Mouse (Mus musculus) fibroblast of lung, adult 2 months (primary cell): ENCODE measurements around the gene Cep63.

Experiments
- DNase-seq: peaks from one replicate; pipeline ENCODE4 v3.0.0-alpha.2; 2011; ENCODE audit warnings: low read depth

The Cep63 gene

GRCm38 (mm10) chr9:102631589-102632147 lies 5.3 kb upstream of the Cep63 start:
- DNase-seq = no peak

- DNase-seq = no peak
Observed at GRCm38 (mm10) chr9:102629052-102629451, 2.7 kb upstream of the Cep63 start.

DNA sequence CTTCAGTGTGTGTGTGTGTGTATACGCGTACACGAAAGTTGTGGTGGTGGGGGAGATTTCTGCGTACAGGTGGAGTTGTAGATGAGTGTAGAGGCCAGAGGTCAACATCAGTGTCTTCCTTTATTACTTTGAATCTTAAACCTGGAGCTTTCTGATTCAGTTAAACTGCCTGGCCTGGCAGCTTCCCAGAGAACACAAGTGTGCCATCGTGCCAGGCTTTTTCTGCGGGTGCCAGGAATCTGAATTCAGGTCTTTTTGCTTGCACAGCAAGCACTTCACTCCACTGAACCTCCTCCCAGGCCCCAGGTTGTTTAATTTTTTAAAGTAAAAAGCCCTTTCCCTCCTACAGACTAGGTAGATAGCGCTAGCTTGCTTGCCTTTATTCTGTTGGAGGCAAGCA lies 1.1 kb upstream of the Cep63 start:
- no peak for DNase-seq

GRCm38 (mm10) chr9:102626839-102627225 lies 498 bp upstream of the Cep63 start:
- DNase-seq = no peak

DNA sequence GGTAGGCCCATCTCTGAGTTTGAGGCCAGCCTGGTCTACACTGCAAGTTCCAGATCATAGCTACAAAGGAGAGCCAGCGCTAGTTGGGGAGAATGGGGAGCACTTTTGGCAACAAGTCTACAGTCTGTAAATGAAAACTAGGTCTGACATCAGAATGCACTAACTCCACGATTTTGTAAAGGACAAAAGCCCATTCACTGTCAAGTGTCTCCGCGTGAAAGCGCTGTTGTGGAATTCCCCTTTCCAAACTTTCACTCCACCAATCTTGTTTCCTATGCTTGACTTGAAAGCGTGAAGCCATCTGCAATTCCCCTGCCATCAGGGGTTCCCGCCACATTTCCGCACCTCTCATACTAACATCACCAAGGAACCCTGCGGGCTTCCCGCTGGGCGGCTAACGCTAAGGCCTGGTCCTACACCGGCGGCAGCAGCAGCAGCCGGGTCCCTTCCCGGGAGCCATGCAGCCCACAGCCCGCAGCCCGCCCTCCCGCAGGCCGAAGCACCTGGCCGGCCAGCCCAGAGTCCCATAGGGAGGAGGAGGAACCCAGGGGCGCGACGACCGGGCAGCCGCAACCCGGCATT lies 842 bp downstream of the Cep63 start:
- no peak for DNase-seq

DNA sequence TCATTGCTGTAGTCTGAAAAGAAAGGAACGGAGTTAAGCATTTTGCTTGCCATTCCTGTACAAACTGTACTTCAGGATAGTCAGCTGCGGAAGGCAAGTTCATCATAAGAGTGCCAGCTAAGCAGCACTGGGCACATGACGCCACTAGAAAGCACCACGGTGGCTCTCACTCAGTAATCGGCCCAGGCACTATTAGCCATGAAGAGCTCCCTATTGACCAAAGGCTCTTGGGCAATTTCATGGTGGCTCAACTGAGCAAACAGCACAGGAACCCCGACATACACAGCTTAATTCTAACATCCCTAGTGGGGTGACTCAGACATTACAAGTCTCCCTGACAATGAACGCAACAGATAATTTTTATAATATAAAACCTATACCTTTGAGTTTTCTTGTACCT lies 2.8 kb downstream of the Cep63 start:
- no peak for DNase-seq

DNA sequence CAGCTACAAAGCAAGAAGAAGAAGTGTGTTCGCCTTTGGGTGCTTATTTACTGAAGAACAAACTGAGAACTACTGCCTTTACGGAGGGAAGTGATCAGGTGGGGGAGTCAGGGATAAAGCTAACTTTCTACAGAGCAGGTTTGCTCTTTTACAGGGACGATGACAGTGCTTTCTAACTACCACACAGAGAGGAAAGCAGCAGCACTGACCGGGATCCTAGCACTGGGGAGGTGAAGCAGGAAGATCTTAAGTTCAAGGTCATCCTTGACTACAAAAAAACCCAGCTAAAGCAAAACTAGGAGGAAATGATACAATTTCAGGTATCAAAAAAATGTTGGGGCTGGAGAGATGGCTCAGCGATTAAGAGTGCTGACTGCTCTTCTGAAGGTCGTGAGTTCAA lies 3.5 kb downstream of the Cep63 start:
- DNase-seq = no peak

- no peak for DNase-seq
Observed at GRCm38 (mm10) chr9:102622192-102622857, 4.0 kb downstream of the Cep63 start.

DNA sequence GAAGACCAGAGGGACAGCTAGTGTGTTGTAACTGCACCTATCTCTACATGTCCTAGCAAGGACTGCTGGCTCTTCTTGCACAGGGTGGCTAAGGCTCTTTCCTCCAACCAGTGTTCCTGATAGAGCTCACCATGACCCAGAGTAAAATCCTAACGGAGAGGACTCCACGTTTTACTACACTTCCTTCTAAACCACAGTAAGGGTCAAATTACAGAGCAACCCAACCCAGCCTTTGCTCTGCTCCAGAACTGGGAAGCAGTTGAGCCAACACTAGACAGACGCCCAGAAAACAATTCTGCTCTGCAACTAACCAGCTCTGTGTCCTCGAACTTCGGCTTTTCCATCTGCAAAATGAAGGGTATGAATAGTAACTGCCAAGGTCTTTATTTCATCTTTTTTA lies 4.9 kb downstream of the Cep63 start:
- no peak for DNase-seq

GRCm38 (mm10) chr9:102616267-102616666 lies 10.1 kb downstream of the Cep63 start:
- DNase-seq = no peak

DNA sequence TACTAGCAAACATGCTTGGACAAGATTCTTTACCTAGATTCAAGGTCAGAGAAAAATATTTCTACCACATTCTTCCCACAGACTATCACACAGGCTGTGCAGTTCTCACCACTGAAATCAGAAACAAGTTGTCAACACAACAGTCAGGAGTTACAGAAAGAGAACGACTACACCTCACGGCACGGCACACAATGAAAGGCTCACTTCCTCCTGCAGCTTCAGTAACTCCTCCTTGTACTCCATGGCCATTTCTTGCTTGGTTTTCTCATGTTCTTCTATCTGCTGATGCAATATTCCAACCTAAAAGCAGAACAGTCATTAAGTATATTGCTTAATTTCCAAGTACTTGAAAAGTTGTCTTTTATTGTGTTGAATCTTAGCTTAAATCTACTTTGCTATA lies 11.3 kb downstream of the Cep63 start:
- DNase-seq = no peak

GRCm38 (mm10) chr9:102609221-102609620 lies 17.1 kb downstream of the Cep63 start:
- no peak for DNase-seq

GRCm38 (mm10) chr9:102607471-102607870 lies 18.9 kb downstream of the Cep63 start:
- no peak for DNase-seq

GRCm38 (mm10) chr9:102605162-102605561 lies 21.2 kb downstream of the Cep63 start:
- DNase-seq = no peak

DNA sequence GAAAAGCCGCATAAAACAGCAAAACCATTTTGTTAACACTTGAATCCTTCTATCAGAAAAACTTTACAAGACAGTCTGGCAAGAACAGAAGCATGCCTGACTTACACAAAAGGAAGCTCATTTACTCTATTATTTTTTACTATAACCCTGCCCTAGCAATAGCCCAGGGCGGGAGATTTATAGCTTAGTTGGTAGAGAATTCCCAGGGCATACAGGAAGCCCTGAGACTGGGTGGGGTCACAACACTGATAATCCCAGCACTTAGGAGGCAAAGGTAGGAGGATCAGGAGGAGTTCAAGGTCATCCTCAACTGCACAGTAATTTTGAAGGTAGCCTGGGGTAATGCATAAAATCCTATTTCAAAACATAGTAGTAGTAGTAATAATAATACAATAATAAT lies 24.7 kb downstream of the Cep63 start:
- DNase-seq = no peak

DNA sequence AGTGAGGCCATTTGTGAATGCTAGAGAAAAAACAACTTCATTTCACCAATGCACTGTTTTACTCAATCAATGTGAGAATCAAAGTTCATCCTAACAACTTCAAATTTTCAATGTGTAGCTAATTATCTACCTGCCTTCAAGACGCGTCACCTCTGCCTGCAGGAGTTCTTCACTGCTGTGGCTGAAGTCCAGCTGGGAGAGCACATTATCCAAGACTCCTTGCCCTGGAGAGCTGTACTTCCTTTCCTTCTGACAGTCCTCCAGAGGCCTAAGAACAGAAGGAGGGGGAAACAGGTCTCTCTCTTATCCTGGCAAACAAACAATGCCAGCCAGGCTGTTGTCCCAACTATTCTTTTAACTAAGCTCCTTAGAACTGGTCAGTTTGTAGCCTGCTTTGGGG lies 25.1 kb downstream of the Cep63 start:
- no peak for DNase-seq

GRCm38 (mm10) chr9:102595662-102596436 lies 30.5 kb downstream of the Cep63 start:
- DNase-seq = no peak

DNA sequence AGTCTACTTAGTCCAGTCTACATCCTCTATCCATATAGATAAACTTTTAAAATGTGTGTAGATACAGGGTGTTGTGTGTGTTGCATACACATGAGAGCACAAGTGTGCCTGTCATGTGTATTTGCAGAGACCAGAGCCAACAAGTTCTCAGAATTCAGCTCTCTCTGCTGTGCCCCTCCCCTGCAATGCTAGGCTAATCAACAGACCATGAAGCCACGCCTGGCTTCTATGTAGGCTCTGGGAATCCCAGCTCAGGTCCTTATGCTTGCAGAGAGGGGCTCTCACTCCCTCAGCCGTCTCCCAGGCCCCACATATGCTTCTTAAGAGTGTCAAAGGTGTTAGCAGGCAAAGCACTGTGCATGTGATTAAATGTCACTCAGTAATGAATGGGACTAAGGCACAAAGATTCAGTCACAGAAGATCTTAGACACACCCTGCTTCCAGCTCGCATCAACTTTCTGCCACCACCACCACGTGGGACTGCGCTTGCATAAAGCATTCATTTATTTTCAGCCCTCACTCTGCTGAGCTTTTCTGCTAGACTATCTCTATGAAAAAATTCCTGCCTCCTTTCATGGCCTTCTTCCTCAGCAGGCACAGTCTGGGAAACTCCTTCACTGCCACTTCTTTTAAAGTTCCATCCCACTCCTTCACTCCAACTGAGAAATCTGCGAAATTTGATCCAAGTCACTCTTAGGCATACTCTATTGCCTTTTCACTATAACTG lies 31.5 kb downstream of the Cep63 start:
- no peak for DNase-seq

GRCm38 (mm10) chr9:102587347-102587746 lies 39.0 kb downstream of the Cep63 start:
- no peak for DNase-seq

- no peak for DNase-seq
Observed at GRCm38 (mm10) chr9:102581921-102582469, 44.3 kb downstream of the Cep63 start.

GRCm38 (mm10) chr9:102577480-102577879 lies 48.9 kb downstream of the Cep63 start:
- DNase-seq = no peak

GRCm38 (mm10) chr9:102572888-102573287 lies 53.4 kb downstream of the Cep63 start:
- no peak for DNase-seq
